Mouse (Mus musculus): ENCODE data around the gene Rps26.
"Not testable (repeated sequence)": the region's sequence is repeated elsewhere in the genome, so short reads cannot be mapped to it uniquely, and the experiment has no call there.

The Rps26 gene

DNA sequence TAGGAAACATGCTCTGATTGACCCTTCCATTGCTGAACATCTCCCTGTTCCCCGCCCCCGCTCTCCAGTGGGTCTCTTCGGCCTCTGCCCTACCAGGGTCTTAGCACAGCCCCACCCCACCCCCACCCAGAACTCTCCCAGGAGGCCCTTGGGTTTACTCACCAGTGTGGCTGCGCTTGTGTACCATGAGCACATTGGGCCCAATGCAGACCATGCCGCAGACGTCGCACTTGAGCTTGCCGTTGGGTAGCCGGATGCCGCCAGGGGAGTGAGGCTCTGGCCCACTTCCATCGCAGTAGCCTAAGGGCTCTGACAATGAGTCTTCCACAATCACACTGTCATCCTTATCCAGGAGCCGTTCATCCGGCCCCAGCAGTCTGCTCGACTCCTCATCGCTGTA is 14.3 kb upstream of the Rps26 start:
- no peak for DNase-seq

DNA sequence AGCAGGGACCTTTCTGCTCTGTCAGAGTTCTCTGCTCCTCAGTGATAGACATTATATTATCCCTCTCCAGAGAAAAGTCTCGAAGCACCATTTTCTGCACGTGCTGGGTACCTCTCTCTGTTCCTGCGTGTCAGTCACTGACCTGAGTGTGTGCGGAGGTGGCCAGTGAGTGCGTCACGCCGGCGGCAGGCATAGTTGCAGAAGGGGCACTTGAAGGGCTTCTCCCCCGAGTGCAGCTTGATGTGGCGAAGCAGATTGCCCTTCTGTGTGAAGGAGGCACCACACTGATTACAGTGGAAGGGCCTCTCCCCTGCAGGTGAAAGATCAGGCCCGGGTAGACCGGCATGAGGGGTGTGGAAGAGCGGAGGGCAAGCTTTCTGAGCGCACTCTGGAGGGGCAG is 13.5 kb upstream of the Rps26 start:
- DNase-seq = no peak

DNA sequence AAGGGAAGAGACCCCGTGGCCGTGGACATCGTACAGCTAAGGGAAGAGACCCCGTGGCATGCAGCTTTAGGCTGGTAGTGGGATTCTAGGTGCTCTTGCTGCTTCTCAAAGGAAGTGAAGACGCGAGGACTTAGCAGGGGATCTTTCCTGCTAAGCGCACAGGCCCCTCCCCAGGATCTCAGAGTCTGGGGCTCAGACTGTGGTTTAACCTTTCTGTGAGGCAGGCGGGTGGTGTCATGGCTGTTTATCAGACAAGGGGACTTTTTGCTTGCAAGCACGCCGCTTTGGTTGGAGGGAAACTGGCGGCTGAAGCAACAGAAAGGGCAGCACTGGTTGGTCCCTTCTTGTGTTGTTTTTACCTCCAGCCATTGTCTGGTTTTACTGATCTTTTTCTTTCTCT is 10.5 kb upstream of the Rps26 start:
- DNase-seq = peak; percentile 75 to 84

DNA sequence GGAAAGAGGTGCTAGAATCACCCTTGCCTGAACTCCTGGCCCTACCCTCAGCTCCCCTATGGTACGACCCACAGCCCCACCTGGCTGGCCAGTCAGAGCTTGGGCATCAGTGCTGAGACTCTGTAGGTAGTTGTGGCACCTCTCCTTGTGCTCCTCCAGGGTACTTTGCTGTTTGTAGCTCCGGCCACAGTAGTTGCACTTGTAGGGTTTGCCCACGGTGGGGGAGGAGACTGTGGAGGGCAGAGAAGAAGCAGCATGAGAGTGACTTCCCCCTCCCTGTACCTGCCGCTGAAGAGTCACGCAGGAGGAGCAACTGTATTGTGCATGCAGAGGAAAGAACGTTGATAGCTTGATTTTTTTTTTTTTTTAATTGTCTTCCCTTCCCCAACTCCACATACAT is 10.0 kb upstream of the Rps26 start:
- DNase-seq = peak; percentile 58 to 71

DNA sequence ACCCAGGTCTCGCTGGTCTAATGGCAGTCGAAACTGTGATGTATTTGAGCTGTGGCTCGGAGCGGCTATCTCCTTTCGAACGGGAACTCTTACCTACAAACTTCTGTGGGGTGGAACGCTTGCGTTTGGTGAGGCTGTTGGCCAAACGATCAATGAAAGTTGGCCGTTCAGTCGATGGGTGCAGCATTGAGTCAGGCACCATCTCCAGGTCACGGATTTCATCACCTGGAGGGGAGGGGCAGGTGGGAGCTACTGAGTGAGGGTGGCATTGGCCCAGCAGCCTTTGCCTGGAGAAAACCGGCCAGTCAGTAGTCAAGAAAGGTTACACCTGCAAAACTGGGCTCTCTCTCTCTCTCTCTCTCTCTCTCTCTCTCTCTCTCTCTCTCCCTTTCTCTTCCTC is 9.2 kb upstream of the Rps26 start:
- no peak for DNase-seq

DNA sequence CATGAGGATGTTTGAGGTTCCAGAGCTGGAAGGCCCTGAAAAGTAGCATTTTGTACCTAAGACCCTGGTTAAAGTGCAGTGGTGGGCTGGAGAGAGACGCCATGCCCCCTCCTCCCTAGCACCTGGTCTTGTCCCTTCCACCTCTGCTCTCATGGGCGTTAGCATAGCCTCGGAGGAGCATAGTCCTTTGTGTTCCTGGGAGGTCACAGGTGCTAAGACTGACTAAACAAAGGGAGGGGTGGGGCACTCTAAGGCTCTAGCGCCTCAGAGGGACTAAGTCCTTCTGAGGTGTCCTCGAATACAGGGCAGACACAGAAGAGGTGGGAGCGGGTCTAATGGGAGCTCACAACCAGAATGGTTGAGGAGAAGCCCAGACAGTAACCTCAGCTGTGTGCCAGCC is 5.0 kb upstream of the Rps26 start:
- no peak for DNase-seq

DNA sequence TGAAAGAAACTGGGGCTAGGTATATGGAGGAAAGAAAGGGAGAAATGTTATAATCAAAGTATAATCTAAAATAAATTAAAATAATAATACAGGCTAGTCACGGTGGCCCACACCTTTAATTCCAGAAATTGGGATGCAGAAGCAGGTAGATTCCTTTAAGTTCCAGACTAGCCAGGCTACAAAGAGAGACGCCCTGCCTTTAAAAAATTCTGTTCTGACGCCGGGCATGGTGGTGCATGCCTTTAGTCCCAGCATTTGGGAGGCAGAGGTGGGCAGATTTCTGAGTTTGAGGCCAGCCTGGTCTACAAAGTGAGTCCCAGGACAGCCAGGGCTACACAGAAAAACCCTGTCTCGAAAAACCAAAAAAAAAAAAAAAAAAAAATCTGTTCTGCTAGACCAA is 3.8 kb upstream of the Rps26 start:
- DNase-seq = not testable (repeated sequence)

DNA sequence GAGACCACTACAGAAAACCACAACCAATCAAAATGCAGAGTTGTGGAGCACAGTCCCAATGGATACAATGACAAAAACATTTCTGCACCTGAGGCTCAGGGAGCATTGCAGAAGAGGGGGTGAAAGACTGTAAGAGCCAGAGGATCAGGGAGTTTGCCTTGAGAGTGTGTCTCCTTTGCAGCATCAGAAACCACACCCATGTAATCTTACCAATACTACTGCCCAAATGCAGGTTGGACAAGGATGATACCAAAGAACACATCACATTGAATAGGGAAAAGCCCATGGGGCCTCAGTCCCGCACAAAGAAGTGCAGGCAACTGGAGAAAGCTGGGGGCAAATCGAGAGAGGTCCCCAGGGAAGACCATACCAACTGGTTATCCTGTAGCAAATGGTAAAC is 3.2 kb upstream of the Rps26 start:
- DNase-seq = no peak

DNA sequence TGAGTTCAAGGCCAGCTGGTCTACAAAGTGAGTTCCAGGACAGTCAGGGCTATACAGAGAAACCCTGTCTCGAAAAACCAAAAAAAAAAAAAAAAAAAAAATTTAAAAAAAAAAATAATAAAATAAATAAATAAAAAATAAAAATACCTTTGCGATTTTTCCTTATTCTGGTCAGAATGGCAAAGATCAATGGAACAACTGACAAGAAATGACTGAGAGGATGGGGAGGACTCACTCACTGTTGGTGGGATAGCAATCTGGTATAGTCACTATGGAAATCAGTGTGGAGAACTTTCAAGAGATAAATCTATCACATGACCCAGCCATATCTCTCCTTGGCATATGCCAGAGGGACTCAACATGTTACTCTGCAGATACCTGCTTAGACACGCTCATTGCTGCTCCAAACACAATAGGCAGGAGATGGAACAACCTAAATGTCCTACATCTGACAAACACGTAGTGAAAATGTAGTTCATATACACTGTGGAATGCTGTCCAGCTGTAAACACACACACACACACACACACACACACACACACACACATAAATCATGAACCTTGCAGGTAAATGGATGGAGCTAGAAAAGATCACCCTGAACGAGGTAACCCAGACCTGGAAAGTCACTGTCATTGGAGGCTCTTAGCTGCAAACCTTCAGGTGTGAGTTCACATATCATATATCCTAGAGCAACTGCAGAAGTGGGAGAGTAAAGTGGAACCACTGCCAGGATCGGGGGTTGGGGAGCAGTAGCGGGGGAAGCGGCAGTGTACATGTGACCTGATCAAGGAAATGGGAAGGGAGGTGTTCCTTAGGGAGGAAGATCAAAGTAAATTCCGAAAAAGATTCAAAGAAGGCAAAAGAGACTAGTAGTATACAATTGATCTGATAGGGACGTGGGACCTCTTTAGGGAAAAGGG is 1.1 kb upstream of the Rps26 start:
- no peak for DNase-seq

DNA sequence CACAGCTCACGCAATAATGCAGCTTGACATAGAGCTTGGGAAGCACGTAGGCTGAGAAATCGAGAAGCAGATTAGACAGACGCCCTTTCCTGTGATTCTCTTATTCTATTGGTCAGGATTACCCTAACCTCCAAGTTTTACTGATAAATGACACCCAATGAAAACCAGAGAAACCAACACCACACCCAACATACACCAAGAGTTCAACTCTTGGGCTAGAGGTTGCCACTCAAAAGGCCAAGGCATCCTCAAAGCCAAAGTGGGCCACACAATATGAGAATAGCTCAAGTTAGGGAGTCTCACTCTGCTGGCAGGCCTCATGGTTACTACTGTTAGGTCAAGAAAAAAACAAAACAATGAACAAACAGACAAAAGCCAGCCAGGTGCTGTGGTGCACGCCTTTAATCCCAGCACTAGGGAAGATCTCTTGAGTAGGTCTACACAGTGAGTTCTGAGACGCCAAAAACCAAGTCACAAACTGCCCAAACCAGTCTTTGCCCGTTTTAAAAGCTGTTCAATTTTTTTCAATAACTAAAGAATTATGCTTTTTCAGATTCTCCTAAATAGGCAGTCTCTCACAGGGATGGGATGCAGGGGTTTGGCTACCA is 1.2 kb downstream of the Rps26 start:
- no peak for DNase-seq

DNA sequence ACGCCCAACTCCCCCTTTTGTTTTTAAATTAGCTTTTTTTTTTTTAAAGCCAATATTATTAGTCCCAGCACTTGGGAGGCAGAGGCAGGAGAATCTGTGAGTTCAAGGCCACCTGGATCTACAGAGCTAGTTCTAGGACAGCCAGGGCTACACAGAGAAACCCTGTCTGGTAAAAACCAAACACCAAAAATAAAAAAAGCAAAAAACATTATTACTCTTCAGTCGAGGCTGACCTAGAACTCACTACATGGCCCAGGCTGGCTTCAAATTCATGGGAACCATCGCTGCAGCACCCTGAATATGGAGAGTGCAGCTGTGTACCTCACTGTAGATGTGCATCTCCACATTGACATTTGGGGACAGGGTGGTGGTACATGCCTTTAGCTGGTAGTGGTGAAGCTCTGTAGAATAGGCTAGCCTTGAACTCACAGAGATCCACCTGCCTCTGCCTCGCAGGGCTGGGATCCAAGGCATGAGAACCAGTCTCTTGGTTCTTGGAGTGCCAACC is 3.4 kb downstream of the Rps26 start:
- DNase-seq = not testable (repeated sequence)

DNA sequence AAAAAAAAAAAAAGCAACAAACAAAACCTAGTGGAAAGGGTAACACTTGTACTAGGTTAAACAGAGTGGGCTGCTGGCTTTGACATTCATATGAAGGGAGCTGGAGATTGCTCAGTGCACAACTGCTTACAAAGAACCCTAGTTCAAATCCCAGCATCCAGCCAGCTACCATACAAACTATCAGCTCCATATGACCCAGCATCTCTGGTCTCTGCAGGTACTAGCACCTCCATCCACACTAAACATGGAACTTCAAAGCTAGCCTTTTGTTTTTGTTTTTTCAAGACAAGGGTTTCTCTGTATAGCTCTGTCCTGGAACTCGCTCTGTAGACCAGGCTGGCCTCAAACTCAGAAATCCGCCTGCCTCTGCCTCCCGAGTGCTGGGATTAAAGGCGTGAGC is 3.8 kb downstream of the Rps26 start:
- no peak for DNase-seq

DNA sequence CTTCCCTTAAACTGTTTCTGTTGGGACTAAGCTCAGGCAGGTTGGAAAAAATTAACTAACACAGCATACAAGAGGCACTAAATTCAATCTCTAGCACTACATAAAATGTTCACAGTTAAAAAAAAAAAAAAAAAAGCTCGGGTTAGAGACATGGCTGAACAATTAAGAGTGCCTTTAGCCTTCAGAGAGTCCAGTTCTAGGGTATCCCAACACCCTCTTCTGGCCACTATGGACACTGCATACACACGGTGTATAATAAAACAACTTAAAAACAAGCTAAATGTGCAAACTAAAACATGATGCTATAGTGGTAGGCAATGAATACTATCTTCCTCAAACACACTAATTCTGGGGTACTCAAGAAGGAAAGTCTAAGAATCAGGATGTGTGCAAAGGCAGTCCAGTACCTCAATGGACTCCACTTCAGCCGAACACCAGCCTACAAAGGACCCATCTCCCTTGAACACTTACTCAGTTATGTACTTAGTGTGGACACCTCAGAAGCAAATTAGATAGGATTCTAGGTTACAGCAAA is 4.5 kb downstream of the Rps26 start:
- no peak for DNase-seq

DNA sequence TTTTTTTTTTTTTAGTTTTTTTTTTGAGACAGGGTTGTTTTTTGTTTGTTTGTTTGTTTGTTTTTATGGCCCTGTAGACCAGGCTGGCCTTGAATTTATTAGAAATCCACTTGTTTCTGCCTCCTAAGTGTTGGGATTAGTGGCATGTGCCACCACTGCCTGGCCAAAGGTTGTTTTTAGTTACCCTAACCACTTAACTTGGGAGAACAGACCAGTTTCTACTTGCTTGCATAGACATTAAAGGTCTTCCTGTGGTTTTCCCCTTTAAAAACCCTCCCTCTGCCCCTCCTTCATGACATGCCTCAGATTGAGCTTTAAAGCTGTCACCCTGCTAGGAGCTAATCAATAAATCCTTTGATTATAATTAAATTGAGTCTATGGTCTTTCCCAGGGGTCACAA is 6.3 kb downstream of the Rps26 start:
- DNase-seq = no peak

DNA sequence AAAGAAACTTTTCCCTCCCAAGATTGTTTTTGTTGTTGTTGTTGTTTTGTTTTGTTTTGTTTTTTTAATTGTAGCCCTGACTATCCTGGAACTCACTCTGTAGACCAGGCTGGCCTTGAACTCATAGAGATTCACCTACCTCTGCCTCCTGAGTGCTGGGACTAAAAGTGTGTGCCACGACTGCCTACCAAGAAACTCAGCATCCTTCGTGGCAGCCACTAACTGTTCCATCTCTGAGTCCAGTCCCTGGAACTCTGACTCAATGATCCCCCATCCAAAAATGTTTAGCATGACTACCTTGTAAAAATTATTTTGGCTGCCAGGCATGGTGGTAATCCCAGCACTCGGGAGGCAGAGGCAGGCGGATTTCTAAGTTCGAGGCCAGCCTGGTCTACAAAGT is 7.4 kb downstream of the Rps26 start:
- DNase-seq = not testable (repeated sequence)

DNA sequence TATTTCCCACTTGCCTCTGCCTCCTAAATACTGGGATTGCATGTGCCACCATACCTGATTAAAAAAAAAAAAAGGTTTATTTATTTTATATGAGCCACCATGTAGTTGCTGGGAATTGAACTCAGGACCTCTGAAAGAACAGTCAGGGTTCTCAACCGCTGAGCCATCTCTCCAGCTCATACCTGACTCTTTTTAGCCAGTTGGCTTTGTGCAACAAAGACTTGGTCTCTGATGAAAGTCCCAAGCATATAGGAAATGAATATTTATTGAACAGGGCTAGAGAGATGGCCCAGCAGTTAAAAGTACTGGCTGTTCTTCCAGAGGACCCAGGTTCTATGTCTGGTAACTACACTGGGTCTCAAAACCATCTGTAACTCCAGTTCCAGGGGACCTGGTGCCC is 8.0 kb downstream of the Rps26 start:
- no peak for DNase-seq

DNA sequence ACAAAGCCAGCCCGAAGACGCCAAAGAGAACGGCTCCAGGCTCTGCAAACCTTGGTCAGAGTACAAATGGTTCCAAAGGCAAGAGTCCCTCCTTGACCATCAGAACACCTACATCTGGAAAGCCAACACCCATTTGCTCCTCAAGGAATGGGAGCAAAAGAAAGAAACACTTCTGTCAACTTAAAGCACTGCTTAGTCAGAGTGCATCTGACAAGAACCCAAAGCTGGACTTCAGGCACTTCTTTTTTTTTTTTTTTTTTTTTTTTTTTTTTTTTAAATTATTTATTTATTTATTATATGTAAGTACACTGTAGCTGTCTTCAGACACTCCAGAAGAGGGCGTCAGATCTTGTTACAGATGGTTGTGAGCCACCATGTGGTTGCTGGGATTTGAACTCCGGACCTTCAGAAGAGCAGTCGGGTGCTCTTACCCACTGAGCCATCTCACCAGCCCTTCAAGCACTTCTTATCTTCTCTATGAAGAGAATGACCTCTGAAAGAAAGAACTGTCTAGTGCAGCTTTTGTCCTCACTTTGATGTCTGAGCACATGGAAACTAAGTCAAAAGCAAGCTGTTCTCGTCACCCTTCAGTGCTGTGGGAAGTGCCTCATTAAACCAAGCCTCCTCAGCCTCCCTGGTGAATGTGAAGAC is 10.6 kb downstream of the Rps26 start:
- not testable (repeated sequence) for DNase-seq

DNA sequence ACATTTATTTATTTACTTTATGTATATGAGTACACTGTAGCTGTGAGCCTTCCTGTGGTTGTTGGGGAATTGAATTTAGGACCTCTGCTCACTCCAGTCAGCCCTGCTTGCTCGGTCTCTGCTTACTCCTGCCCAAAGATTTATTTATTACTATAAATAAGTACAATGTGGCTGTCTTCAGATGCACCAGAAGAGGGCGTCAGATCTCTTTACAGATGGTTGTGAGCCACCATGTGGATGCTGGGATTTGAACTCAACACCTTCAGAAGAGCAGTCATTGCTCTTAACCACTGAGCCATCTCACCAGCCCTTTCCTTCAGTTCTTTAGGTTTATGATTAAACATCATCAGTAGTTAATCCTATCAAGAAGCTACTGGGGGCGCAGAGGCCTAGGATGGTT is 11.6 kb downstream of the Rps26 start:
- DNase-seq = no peak

DNA sequence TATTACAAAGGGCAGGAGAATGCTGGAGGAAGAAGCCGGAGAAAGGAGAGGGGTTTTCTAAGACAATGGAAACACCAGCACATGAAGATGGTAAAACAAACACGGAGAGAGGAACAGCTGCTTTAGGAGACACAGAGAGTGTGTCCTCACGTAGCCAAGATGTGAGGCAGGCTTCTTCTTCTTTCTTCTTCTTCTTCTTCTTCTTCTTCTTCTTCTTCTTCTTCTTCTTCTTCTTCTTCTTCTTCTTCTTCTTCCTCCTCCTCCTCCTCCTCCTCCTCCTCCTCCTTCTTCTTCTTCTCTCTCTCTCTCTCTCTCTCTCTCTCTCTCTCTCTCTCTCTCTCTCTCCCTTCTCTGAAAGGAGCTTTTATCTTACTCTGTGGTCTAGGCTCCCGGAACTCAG is 12.7 kb downstream of the Rps26 start:
- not testable (repeated sequence) for DNase-seq

DNA sequence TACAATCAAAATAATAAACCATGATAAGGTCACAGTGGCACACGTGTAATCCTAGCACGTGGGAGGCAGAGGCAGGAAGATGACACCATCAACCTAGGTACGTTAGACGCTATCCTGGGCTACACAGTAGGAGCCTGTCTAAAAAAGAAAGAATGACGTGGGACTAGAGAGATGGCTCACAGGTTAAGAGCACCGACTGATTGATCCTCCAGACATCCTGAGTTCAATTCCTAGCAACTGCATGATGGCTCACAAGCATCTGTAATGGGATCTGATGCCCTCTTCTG is 13.4 kb downstream of the Rps26 start:
- no peak for DNase-seq

DNA sequence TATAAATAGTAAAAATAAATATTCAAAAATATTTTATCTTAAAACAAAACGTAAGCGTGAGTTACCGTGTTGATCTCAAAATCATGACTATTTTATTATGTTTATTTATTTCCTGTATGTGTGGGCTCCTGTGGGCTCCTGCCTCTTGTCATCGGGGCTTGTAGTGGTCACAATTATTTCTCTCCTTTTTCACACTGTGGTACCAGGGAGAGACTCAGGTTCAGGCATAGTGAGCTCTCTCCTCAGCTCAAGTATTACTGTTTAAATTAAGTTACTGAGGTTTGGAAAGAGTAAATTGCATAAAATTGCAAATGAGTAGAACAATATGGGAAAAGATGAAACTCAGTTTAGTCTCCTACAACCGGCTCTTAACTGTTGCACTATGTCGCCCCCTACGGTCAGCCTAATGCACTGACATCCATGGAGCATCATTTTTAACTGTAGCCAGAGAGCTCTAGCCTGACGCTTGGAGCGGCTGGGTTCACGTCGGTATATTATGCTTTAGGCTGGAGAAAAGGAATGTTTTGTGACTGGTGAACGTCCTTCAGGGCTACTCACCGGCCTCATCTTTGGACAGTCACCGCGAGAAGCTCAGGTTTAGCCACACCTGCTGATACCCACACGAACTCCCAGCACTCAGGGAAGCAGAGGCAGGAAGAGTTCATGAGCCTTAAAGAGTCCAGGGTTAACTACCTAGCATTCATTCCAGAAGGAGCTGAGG is 14.0 kb downstream of the Rps26 start:
- DNase-seq = peak; percentile 69 to 73

DNA sequence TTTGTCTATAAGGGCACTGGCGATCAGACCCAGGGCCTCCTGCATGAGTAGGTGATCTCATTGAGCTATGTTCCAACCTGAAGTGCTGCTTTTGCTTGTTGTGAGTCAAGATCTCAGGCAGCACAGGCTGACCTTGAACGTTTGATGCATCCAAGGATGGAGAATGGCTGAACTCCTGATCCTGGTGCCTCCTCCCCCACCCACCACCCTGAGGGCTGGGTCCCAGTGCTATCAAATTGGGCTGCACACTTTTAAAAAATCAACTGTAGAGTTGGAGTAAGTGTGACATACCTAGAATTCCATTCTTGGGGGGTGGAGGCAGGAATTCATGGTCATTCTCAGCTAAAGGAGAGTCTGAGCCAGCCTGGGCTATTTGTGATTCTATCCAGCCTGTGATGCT is 20.1 kb downstream of the Rps26 start:
- no peak for DNase-seq
